Mouse (Mus musculus) spleen, embryonic (tissue): ENCODE results near the gene Commd3.

Experiments
- CTCF ChIA-PET: fragments of 350-600 bp; sonication (Branson Sonifier 250); formaldehyde crosslinking; loops from one replicate; lab custom pipeline; 2022; lab: Charles Lee

The Commd3 gene

GRCm38 (mm10) chr2:18672133-18672765, at the start of gene Commd3:
TSS of gene Commd3 (plus strand) at chr2:18672384.
- CTCF ChIA-PET: interaction anchor here (0.6 to 1.1 kb wide), 2 partner anchors 11 to 211 kb away, joined by 3 to 7 read pairs; no protein-coding TSS in a partner anchor

- CTCF ChIA-PET: no interaction called here
These were observed 49.0 kb upstream of the Commd3 start for GRCm38 (mm10) chr2:18623219-18623618.

- CTCF ChIA-PET: no interaction called here
These were observed 41.6 kb upstream of the Commd3 start for GRCm38 (mm10) chr2:18630547-18630946.

GRCm38 (mm10) chr2:18635052-18635451, 37.1 kb upstream of the Commd3 start:
- CTCF ChIA-PET: no interaction called here

- CTCF ChIA-PET: no interaction called here
These were observed 23.6 kb upstream of the Commd3 start for GRCm38 (mm10) chr2:18648563-18648962.

DNA sequence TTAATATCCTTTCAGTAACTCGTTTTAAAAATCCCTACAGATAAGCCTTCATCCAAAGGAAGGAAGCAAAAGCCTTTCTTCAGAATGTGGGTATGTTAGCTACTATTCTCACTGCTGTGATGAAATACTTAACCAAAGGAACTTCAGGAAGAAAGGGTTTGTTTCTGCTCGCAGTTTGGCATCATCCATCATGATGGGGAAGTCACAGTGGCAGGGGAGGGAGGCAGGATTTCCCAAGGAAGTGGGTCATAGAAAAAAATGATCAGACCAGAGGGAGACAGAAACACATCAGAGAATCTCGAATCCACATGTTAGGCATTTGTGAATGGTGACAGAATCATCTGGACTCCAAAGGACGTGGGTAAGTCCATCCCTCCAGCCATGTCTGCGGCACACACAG, 17.4 kb upstream of the Commd3 start:
- CTCF ChIA-PET: no interaction called here

DNA sequence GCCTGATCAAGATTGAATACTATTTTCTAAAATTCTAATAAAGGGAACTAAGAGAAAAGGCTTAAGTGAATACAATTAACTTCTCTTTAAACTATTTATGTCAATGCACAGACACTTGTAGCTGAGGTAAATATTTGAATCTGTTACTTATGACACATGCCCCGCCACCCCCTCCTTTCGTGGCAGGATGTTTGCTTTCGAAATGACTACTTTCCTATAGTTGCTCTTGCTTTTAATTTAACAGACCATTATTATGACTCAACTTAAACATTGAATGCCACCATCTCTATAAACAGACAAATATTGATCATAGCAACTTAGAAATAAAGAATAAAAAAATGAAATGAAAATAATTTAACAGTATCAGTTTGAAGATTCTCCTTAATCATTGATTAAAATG, 8.2 kb upstream of the Commd3 start:
- CTCF ChIA-PET: no interaction called here

DNA sequence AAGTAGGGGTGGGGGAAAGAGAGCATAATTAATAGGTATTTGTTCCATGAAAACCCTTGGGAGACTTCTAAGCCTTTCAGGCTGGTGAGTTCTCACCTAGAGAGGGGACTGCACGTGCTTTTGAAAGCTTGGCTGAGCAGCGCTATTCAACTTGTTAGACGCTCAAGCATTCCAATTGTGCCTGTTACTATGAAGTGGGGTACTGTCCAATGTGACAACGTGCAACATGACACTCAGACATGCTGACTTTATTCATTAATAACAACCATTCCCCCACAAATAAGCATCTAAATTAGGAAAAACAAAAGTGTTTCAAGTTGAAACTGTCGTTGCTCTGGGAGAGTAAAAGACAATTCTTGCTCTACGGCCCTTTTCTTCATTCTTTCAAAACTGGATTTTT, 1.1 kb upstream of the Commd3 start:
- CTCF ChIA-PET: interaction anchor here (0.8 kb wide), 1 partner anchor 63 kb away, joined by 3 read pairs; no protein-coding TSS in a partner anchor

DNA sequence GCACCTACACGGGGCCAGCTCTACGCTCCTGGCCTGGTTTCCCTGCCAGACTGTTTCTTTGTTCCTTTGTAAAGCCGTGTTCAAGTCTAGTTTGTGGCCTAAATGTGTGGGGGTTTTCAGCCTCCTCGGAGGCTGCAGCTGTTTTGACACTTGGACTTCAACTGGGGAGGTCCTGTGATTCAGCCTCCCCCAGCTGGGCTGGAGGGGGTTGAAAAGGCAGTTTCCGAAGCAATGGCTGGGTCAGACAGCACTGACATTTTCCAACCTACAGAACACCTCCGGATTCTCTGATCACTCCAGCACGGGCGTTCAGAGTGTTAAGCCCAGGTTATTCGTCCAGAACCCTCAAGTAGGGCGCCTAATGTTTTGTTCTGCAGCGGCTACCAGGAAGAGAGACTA, 581 bp downstream of the Commd3 start:
- CTCF ChIA-PET: interaction anchor here (0.6 to 1.1 kb wide), 2 partner anchors 11 to 578 kb away, joined by 3 read pairs; no protein-coding TSS in a partner anchor

DNA sequence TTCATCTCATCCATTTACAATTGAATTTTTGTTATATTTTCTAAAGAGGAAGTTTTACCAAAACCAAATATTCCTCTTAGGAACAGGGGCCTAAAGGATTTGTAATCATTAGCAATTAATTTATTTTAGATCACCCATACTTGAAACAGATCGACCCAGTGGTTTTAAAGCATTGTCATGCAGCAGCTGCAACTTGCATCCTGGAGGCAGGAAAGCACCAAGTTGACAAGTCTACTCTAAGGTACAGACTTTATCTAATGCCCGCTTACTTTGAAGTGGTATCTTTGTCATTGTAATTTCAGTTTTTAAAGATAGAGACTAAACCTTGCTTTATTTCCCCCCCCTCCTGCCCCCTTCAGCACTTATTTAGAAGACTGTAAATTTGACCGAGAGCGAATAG, 1.6 kb downstream of the Commd3 start:
- CTCF ChIA-PET: interaction anchor here (0.6 kb wide), 1 partner anchor 579 kb away, joined by 3 read pairs; no protein-coding TSS in a partner anchor

DNA sequence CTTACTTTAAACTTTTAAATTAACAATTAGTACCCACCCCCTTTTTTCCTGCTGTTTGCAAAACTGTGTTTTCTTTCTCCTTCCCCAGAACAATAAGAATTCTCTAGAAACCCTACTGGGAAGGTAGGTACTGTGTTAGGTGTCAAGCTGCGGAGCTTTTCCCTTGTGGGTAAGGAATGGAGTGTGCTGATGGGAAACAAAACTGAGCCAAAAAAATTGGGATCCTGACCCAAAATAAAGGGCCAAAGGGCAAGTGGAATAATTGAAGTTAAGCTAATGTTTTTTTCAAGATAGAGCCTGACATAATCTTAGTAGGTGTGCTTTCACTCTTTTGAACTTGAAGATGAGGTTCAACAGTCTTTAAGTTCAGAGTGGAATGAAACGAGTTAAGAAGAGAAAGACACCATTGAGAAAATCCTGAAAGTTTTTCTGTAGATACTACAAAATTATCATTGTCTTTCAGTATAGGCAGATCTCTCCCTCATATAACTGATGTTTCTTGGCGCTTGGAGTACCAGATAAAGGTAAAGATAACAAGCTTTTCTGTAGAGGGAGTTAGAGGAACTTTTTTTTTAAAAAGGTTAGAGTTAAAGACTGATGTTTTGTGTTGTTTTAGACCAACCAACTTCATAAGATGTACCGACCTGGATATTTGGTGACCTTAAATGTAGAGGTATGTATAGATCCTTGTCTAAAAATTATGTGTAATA, 2.2 kb downstream of the Commd3 start:
- CTCF ChIA-PET: no interaction called here

GRCm38 (mm10) chr2:18675681-18676456, 3.7 kb downstream of the Commd3 start:
- CTCF ChIA-PET: no interaction called here

DNA sequence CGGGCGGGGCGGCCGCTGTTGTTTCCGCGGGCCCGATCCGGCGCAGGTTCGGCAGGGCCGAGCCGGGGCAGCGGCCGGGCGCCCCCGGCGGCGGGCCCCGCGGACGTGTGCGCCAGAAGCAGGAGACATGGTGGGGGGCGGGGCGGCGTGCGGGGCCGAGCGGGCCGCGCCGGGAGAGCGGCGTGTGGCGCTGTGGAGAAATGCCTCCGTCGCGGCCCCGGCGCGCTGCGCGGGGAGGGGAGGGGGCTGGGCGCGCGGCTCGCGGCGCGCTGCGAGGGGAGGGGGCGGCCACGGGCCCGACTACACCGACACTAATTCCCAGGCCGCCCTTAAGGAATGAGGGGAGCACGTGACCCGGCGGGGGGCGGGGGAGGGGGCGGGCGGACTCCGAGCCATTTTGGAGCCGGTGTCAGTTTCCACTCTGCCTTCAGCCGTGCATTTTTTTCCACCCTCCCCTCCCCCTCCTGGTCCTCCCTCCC, 4.3 kb downstream of the Commd3 start:
- CTCF ChIA-PET: no interaction called here

GRCm38 (mm10) chr2:18676936-18677491, 4.8 kb downstream of the Commd3 start, which contains the start of gene Bmi1:
TSS of gene Bmi1 (plus strand) at chr2:18677018.
- CTCF ChIA-PET: no interaction called here

- CTCF ChIA-PET: interaction anchor here (0.8 to 1.5 kb wide), 2 partner anchors 11 to 17 kb away, joined by 4 to 7 read pairs; no protein-coding TSS in a partner anchor
These were observed 5.7 kb downstream of the Commd3 start for GRCm38 (mm10) chr2:18677631-18678471.

DNA sequence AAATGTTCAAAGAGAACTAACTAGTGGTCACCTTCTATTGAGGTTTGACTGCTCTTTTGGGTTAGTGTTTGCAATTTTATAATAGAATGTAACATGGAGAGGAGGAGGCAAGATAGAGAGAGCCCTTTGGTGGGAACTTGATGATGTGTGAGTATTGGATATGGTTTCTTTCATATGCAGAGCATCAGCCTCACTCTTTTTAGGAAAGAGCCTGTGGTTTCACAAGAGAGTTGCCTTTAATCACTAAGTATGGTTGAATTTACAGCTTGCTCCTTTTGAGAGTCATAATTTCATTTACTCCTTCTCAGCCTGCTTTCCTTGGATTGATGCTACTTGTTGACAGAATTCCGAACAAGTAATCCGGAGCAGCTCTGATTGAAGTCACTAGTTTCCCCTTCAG, 7.5 kb downstream of the Commd3 start:
- CTCF ChIA-PET: no interaction called here

DNA sequence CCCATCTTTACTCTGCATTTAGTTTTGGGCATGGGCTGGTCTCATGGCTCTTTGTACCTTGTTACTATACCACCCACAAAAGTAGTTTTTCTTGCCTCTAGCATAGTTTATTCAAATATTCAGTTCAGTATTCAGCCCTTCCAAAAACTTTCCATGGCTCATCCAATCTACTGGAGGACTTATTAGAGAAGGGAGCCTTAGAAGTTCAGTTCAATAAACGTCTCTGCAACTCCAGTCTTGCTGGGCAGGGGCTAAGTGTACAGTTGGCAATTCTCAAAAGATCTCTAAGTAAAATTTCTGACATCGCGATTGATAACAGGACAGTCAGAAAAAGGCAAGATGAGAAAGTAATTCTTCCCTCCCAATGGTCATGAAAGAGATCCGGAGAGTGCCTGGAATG, 8.3 kb downstream of the Commd3 start:
- CTCF ChIA-PET: no interaction called here

GRCm38 (mm10) chr2:18680961-18681360, 8.8 kb downstream of the Commd3 start:
- CTCF ChIA-PET: no interaction called here

GRCm38 (mm10) chr2:18684062-18684461, 11.9 kb downstream of the Commd3 start:
- CTCF ChIA-PET: interaction anchor here (1.0 kb wide), 1 partner anchor 12 kb away, joined by 3 read pairs; the partner anchor contains the start of gene Commd3

DNA sequence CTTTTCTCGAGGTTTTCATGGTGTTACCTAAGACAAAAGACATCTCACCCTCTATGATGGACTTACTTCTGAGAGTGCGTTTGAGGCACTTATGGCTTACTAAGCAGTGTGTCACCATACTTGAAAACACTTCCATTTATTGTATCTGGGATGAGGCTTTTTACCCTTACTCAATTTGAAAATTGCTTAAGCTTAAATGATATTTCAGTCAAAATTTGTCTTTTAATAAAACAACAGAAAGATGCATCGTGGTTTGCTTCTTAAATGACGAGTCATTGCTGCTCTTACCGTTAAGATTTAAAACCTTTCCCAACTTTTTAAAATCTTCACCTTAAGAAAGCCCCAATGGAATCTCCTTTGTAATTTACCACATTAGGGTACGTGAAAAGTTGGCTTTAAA, 14.2 kb downstream of the Commd3 start:
- CTCF ChIA-PET: no interaction called here
